ENCODE assay signal across 28 mouse cellular contexts in genomic region chr11:58570405-58570804, GRCm38 (mm10). TPM values are rescaled to one million over a fixed set of nuclear protein-coding genes. Genes with fewer than 3 reads are reported as not detected.
DNase-seq lines count a peak whose midpoint lies in the region; ATAC-seq and TF ChIP-seq lines count a peak whose summit lies in the region.
"Had no signal": no experiment of that assay in that cellular context is flagged by ENCODE, and none has a peak within 500 bp of the region (broad histone marks: within the 10 kb centered on the region; RNA-seq: fewer than 3 reads in every experiment).

Gene Olfr224 (minus strand): TSS chr11:58570553.

- DNase-seq in kidney, postnatal 0 days (ENCODE audit: low spot score), result peak; percentile 2
- DNase-seq in ovary, postnatal 14 days (ENCODE audit: low spot score), result peak; percentile 7
- no peak for DNase-seq in ovary, postnatal 36 days (ENCODE audit: low spot score)
- peak; percentile 31 to 77 for DNase-seq in gastrocnemius, postnatal 4 days (ENCODE audit: low spot score in 2 of 2)
- peak; percentile 28 for DNase-seq in skeletal muscle tissue, adult 2 months (ENCODE audit: low read depth, low spot score)
- no peak for DNase-seq in hindbrain, embryonic 10.5 days (ENCODE audit: low spot score)
- DNase-seq: cerebellum, adult 8-10 months; kidney, adult 11 months; lung, postnatal 14 days; right cerebral cortex, postnatal 25 days; thymus, postnatal 14 days had no signal

- H3K9ac ChIP-seq in kidney, postnatal 0 days (ENCODE audit: low read depth, low read length), result no peak within 1 kb of the TSS
- H3K9ac ChIP-seq in kidney, embryonic 14.5 days (ENCODE audit: low read depth, low read length), result no peak within 1 kb of the TSS
- H3K9ac ChIP-seq: limb, embryonic 15.5 days; liver, embryonic 15.5 days; neural tube, embryonic 15.5 days had no signal

- no peaks in the 10 kb centered on the region for H3K27me3 ChIP-seq in kidney, postnatal 0 days (ENCODE audit: insufficient read depth, low read length)
- no peaks in the 10 kb centered on the region for H3K27me3 ChIP-seq in kidney, embryonic 14.5 days (ENCODE audit: control insufficient read depth, insufficient read depth, low read length)
- H3K27me3 ChIP-seq in hindbrain, embryonic 10.5 days (ENCODE audit: insufficient read depth, poor library complexity, severe bottlenecking), result no peaks in the 10 kb centered on the region
- H3K27me3 ChIP-seq: limb, embryonic 15.5 days; liver, embryonic 15.5 days; neural tube, embryonic 15.5 days had no signal

- no peak within 1 kb of the TSS for H3K4me3 ChIP-seq in kidney, postnatal 0 days (replicated peaks; ENCODE audit: low read depth, low read length)
- no peak within 1 kb of the TSS for H3K4me3 ChIP-seq in kidney, embryonic 14.5 days (ENCODE audit: low read length)
- no peak within 1 kb of the TSS for H3K4me3 ChIP-seq in hindbrain, embryonic 10.5 days
- H3K4me3 ChIP-seq: erythroblast, embryonic 14.5 days; limb, embryonic 15.5 days; liver, embryonic 15.5 days; megakaryocyte, embryonic 14.5 days; neural tube, embryonic 15.5 days had no signal

- WGBS in kidney, postnatal 0 days, result 71% methylated on average over 5 of the region's 5 CpGs
- WGBS in kidney, embryonic 14.5 days, result 81% methylated on average over 5 of the region's 5 CpGs
- WGBS in hindbrain, embryonic 10.5 days, result 78% methylated on average over 5 of the region's 5 CpGs

- no peak for ATAC-seq in kidney, postnatal 0 days (replicated peaks; ENCODE audit: low FRiP score, low read depth)
- ATAC-seq in kidney, embryonic 14.5 days (ENCODE audit: low FRiP score, low TSS enrichment), result no peak
- ATAC-seq: forebrain, embryonic 14.5 days; midbrain, embryonic 16.5 days had no signal

- H3K4me2 ChIP-seq in kidney, postnatal 0 days (ENCODE audit: low read length), result no peak within 1 kb of the TSS
- no peak within 1 kb of the TSS for H3K4me2 ChIP-seq in kidney, embryonic 14.5 days (replicated peaks; ENCODE audit: low read depth, low read length)
- H3K4me2 ChIP-seq: limb, embryonic 15.5 days; liver, embryonic 15.5 days; neural tube, embryonic 15.5 days had no signal

- no peaks in the 10 kb centered on the region for H3K4me1 ChIP-seq in kidney, postnatal 0 days (replicated peaks; ENCODE audit: insufficient read depth, low read length)
- no peaks in the 10 kb centered on the region for H3K4me1 ChIP-seq in kidney, embryonic 14.5 days (ENCODE audit: control insufficient read depth, insufficient read depth, low read length)
- no peaks in the 10 kb centered on the region; the same call in 1 of the 2 replicates for H3K4me1 ChIP-seq in hindbrain, embryonic 10.5 days (replicated peaks)
- H3K4me1 ChIP-seq: limb, embryonic 15.5 days; liver, embryonic 15.5 days; neural tube, embryonic 15.5 days had no signal

- no peak for TF ChIP-seq CTCF in kidney, postnatal 0 days (IDR thresholded peaks at IDR 0.05; ENCODE audit: low read depth)

- no peaks in the 10 kb centered on the region for H3K9me3 ChIP-seq in kidney, postnatal 0 days (replicated peaks; ENCODE audit: low read length)
- H3K9me3 ChIP-seq in kidney, embryonic 14.5 days (ENCODE audit: control insufficient read depth, low read length), result no peaks in the 10 kb centered on the region
- H3K9me3 ChIP-seq in hindbrain, embryonic 10.5 days, result no peaks in the 10 kb centered on the region
- H3K9me3 ChIP-seq: limb, embryonic 15.5 days; liver, embryonic 15.5 days; neural tube, embryonic 15.5 days had no signal

- H3K36me3 ChIP-seq in kidney, postnatal 0 days (ENCODE audit: insufficient read depth, low read length), result no peaks in the 10 kb centered on the region
- H3K36me3 ChIP-seq in kidney, embryonic 14.5 days (ENCODE audit: control insufficient read depth, insufficient read depth, low read length), result no peaks in the 10 kb centered on the region
- no peaks in the 10 kb centered on the region for H3K36me3 ChIP-seq in hindbrain, embryonic 10.5 days
- H3K36me3 ChIP-seq: limb, embryonic 15.5 days; liver, embryonic 15.5 days; neural tube, embryonic 15.5 days had no signal

- H3K27ac ChIP-seq in kidney, postnatal 0 days, result no peak within 1 kb of the TSS
- no peak within 1 kb of the TSS for H3K27ac ChIP-seq in kidney, embryonic 14.5 days (ENCODE audit: low read depth, low read length)
- H3K27ac ChIP-seq in hindbrain, embryonic 10.5 days, result no peak within 1 kb of the TSS
- H3K27ac ChIP-seq: limb, embryonic 15.5 days; liver, embryonic 15.5 days; neural tube, embryonic 15.5 days; stomach, postnatal 0 days had no signal

RNA-seq across cellular contexts. Expression of gene Olfr224, which starts in this region (rescaled TPM):
- polyA plus RNA-seq in kidney, postnatal 0 days (2015; fragmentation: Nextera tagmentation; extraction: Ambion mirVana), result not detected in 2 replicates
- not detected in 2 replicates for polyA plus RNA-seq in kidney, embryonic 14.5 days (2014; fragmentation: Nextera tagmentation; extraction: Ambion mirVana)
- total RNA-seq in gastrocnemius, postnatal 4 days (2021), result not detected
- not detected in 2 replicates for polyA plus RNA-seq in hindbrain, embryonic 10.5 days (2016; fragmentation: Nextera tagmentation; extraction: Ambion mirVana)
- total RNA-seq: adrenal gland, adult 18-20 months; common myeloid progenitor, adult 5-6 weeks; granulocyte monocyte progenitor cell, adult 5-6 weeks; hematopoietic stem cell, adult 5-6 weeks; layer of hippocampus, postnatal 25 days; left cerebral cortex, postnatal 14 days had no signal
- polyA plus RNA-seq: C2C12; embryonic facial prominence, embryonic 11.5 days; forebrain, embryonic 14.5 days; limb, embryonic 15.5 days; liver, embryonic 15.5 days; midbrain, embryonic 16.5 days; stomach, postnatal 0 days had no signal

Comparison
In these comparisons a context has a peak if more than half of its experiments do, and no peak if none do; other contexts are left out.
1. DNase-seq: peak in ovary, postnatal 14 days (single experiment) and skeletal muscle tissue, adult 2 months (single experiment); none in ovary, postnatal 36 days (single experiment) and hindbrain, embryonic 10.5 days (single experiment).
2. Peak in DNase-seq in kidney, postnatal 0 days; RNA of the gene not detected or under 1 TPM.
3. Peak in DNase-seq in gastrocnemius, postnatal 4 days; RNA of the gene not detected or under 1 TPM.